Mouse (Mus musculus) v-Abl transformed pro-B cells (cell line): ENCODE data around the gene Tbc1d23.

ENCODE experiments used
- in situ Hi-C, 2 experiments: fragments of 400-800 bp; cut with MboI; formaldehyde crosslinking; loops; one replicate each; pipeline ENCODE4 v1.15.1; 2025; ENCODE audit not compliant: unreplicated experiment in 2 of 2

The Tbc1d23 gene

DNA sequence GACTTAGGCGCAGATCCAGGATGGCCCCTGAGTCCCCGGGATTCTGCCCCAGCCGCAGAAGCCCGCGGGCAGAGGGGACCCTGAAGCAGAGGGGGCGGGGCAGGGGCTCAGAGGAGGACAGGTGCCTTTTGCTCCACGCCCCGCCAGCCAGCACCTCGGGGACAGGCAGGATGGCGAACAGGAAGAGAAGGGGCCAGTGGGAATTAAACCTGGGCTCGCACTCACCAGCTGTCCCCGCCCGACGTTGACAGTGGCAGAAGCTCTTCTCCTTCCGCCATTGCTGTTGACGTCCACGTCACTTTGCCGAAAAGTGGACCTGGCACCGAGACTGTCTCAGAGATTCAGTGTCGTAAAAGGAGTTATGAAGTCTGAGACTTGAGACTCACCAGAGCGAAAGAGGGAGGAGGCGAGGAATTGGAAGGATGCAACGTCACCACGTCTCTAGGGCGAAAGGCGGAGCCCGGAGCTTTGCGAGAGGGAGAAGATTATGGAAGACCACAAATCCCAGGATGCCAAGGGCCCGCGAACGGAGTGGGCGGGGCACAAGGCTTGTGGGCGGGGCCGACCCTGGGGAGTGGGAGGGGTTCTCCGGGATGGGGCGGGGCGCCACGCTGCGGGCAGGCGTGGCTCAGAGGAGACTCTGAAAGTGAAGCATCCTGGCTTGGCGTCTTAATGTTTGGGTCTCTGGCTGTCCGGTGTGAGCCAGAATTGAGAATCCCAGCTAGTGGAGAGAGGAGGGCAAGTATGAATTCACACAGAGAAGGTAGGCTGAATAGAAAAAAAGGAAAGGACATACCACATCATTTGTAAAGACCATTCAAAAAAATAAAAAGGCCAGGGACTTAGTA lies at the start of gene Tbc1d23:
TSS of gene Tbc1d23 (minus strand) at position 416 of the 848 bp plus-strand sequence.
- in situ Hi-C loops = loop anchor here in 1 of 2 experiments (25.0 kb wide), 2 partner anchors 1256 to 1456 kb away; no protein-coding TSS in a partner anchor

DNA sequence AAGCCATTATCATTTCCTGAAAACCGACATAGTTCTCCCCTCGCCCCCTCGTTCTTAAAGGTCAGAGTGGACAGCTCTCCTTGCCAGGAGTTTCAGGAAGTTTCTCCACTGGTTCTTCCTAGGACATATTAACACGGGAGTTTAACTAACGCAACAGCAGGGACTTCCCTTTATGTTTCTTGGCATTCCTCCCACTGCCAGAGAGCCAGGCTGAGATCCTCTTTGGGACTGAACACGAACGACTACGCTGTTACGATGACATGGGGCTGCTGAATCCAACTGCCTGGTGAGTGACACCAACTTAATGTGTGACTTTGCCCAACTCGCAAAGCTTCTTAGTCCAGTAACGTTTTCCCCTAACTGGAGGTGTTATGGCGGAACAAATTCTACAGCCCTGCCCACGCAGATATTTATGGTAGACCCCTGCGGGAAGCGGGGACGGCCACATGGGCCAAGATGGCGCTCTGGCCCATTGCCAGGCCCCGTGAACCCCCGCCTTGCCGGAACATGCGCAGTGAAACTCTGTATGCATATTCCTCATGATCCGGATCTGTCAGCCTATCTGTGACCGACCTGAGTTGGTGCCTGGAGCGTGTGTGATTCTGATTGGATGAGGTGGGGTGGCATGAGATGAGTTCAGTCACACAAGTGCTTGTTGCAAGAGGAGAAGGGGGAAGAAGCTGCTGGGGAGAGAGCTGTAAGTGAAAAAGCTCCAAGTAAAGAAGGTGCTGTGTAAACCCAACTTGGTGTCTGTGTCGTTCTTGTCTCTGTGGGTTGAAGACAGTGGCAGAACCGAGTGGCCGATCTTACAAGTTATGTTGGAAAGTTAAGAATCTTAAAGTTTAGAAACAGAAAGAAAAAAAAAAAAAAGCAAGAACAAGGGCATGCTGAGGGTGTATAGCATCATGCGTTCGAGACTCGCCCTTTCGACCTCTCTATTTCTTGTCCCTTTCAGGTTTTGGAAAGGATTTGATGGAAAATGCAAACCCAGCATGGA lies 49.2 kb upstream of the Tbc1d23 start:
- in situ Hi-C loops = no loop called here

DNA sequence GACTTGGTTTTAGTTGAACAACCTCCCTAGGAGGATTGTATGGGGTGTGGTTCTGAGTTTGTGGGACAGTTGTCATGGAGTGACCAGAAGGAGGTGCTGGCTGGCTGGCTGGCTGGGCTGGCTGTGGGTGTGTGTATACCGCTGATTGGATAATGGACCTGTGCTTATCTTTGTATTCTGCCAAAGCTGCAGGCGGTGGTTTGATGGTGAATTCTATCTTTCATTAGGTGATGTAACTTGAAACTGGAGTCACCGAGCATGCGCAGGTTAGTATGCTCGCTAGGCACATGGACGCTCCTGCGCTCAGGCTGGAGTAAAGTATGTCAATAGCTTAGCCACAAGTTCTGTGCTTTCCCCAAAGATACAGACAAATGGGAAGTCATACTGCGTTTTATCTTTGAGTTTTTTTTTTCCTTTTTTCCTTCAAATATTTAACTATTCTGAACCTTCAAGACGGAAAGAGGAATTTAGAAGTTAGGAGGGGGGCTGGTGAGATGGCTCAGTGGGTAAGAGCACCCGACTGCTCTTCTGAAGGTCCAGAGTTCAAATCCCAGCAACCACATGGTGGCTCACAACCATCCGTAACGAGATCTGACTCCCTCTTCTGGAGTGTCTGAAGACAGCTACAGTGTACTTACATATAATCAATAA lies 47.8 kb upstream of the Tbc1d23 start:
- in situ Hi-C loops = no loop called here

DNA sequence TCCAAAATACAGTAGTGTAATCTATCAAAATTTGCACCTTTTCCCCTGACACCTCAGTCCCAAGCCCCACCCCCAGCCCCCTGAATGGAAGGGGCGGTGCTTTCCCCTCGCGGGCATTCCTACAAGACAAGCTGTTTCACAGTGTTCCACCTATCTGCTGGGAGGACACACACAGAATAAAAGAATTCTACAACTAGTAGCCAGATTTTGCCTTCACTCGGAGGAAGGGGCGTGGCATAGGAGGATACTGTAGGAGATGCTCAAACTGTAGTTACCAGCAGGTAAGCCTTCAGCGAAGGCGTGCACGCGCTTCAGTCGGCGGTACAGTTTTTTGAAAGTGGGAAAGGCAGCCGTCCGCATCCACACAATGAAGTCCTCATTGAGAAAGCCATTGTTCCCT lies 38.4 kb upstream of the Tbc1d23 start:
- in situ Hi-C loops = loop anchor here in 1 of 2 experiments (10.0 kb wide), 1 partner anchor 55 kb away; no protein-coding TSS in a partner anchor

DNA sequence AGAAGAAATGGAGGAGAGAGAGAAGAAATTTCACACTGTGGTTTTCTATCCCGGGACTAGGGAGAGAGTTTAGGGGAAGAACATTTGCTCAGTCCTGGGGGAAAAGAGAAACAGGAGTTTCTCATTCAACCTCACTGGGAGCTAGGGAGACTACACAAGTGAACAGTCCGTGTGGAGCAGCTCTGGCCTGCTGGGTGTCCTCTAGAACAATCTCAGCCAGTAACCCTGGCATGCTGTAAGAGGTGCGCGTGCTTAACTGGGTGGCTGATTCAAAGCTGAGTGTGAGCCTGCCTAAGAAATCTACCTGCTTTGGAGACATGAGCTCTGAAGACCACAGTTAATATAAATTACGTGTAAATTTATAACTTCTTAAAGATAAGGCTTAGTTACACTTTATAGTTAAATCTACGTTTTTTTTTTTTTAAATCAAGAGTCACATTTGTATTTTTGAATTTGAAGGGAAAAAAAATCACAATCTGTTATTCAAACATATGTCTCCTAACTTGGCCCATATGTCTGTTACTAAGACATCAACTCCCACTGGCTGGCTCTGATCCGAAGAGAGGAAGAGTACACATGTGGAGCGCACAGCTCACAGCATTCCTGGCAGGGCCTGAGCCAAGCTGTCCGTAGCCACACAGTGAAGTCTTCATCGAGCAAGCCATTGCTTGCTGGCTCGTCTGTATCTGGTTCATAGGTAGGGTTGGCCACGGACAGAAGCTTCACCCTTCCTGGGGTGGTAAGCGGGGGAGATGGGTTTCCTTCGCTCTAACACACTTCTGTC lies 36.9 kb upstream of the Tbc1d23 start:
- in situ Hi-C loops = loop anchor here in 1 of 2 experiments (10.0 kb wide), 1 partner anchor 57 kb away; no protein-coding TSS in a partner anchor

DNA sequence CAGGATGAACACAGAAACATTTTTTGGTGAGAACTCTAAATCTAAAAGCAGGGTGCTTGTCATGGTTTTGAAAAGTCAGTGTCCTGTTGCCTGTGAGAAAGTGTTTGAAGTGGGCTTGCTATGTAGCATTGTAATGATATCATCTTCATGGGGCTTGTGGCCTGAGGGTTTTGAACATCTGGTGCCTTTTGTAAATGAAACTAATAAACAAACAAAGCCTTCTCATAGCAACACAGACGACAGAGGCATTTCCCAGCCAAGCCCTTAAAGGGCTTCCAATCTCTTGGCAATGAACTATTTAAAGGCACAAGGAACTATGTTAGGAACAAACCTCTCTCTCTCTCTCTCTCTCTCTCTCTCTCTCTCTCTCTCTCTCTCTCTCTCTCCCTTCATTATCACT lies 35.8 kb upstream of the Tbc1d23 start:
- in situ Hi-C loops = loop anchor here in 1 of 2 experiments (10.0 kb wide), 1 partner anchor 58 kb away; no protein-coding TSS in a partner anchor

DNA sequence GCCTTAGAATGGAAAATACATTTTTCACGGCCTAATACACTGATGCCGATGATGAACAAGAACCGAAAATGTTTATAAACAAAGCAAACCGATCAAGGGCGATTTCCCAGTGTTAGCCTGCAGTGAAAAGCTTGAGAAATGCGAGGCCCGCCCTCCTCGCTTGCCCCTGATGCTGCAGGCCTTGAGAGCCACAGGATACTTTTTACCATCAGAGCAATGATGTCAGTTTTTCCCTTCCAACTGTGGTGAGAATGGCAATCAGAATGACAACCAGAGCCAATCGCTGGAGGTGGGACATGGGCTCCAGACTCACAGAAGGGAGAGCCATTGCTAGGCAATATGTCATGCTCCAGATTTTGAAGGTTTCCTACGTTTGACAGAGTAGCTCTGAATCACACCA lies 28.8 kb upstream of the Tbc1d23 start:
- in situ Hi-C loops = loop anchor here in 1 of 2 experiments (10.0 kb wide), 1 partner anchor 65 kb away; no protein-coding TSS in a partner anchor

DNA sequence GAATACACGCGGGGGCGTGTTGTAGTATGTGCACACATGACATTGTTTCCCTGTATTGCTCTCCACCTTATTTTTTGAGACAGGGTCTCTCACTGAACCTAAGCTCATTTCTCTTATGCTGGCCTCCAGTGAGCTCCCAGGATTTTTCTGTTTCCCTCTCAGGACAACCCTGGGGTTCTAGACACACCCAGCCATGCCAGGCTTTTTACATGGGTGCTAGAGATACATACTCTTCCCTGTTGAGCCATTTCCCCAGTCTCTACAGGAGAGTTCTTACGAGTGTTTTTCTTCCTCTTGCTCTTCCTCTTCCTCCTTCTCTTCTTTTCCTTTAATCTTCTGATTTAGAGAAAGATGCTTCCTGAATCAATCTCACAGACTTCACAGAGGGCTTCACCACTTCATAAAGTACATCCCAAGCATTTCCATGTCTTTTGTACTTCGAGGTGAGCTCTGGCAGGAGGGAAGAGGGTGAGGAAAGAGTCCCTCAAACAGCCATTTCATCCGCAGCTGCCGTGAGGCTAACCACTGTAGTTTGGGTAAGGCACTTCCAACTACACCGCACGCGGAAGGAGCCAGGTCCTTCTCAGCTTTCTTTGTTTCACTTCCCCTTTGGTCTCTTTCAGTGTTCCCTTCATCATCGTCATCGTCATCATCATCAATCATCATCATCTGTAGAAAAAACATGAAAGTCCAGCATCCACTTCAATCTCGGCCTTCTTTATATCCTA lies 28.2 kb upstream of the Tbc1d23 start:
- in situ Hi-C loops = loop anchor here in 1 of 2 experiments (10.0 kb wide), 1 partner anchor 65 kb away; no protein-coding TSS in a partner anchor

DNA sequence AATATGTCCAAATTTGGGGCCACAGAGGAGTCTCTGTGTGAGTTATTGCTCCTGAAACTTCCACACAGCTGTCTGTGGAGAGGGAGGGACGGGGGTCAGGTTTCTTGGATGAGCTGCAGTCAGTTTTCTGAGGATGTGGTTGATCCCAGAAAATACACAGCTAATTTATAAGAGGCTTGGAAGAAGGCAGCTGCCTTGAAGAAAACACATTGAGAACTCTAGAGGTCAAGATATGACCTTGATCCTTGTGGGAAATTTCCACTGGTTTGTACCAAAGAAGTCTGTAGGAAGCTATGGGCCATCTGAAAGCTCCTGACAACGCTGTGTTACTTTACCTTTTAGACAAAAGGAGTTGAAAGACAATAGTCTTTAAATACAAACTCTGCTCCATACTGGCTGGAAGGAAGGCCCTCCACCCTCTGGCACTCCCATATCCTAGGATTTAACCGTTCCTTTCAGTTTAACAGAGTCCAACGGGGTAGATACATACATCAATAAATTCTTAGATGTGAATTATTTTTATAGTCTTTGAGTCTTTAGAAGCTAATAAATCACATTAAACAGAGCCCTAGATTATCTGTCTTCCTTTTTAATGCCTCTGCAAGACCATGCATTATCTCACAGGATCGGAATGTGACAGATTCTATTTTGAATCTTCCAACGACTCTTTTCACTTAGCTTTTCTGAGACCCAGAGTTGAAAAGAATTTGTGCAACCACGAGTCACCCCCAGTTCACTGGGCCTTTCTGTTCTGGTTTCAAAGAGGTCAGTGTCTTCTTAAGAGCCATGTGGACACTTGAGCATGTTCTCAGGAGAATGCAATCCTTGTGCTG lies 20.5 kb upstream of the Tbc1d23 start:
- in situ Hi-C loops = no loop called here

DNA sequence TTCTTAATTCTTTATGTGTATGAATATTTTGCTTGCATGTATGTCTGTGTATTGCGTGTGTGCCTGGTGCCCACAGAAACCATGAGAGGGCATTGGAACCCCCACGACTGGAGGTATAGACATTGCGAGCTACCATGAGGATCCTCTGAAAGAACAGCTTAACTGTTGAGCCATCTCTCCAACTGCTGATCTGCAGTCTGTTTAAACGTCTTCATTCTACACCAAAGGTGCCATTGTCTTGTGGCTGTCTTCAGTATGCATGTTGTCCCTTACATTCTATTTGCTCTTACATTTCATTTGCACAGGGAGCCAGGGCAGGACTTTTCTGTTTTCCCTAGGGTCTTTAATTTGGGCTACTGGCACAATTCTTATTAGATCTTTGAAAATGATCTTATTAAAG lies 19.7 kb upstream of the Tbc1d23 start:
- in situ Hi-C loops = no loop called here

DNA sequence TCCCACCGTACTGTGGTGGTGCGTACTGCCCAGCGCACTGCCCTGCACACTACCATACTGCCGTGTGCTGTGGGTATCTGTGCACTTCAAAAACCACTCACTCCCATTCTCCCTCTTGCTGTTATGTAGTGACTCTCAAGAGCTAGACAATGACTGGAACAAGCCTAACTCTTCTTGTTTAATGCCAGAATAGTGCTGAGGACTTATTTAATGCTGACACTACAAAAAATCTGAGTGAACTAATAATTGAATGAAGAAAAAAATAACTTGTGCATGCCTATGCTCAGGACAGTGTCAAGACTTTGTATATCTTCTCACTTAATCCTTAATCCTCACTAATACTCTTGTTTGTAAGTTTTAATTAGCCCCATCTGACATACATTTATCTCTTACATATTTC lies 16.2 kb upstream of the Tbc1d23 start:
- in situ Hi-C loops = loop anchor here (5.0 to 25.0 kb wide), 6 partner anchors 90 to 1440 kb away; no protein-coding TSS in a partner anchor

DNA sequence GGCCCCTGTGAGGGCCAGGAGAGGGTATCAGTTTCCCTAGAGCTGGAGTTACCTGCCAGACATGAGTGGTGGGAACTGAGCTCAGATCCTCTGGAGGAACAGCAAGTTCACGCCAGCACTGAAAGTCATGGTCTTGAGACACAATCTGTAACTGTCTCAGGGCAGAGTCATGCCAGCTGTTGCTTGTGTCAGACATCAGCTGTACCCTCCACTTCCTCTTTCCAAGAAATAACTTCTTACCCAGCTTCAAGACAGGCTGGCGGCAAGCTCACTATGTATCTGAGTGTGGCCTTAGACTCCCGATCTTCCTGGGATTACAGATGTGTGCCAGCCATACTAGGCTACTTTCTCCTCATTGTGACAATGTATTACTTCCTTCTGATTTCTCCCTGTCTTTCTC lies 15.3 kb upstream of the Tbc1d23 start:
- in situ Hi-C loops = loop anchor here (5.0 to 25.0 kb wide), 6 partner anchors 91 to 1441 kb away; no protein-coding TSS in a partner anchor

DNA sequence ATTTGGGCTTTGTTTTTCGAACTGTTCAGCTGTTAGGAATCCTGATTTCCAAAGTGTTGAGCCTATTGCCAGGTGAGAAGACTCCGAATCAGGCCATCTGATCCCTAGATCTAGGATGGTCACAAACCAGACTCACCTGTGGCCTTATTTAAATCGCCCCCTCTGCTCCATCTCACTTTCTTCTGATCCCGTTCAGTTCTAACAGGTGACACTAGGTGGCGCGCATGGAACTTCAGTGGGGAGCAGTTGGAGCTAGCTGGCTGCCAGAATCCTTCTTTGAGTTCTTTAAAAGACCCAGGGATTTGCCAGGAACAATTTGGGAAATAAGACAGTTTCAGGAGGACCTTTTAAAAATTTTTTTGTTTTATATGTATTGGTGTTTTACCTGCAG lies 12.5 kb upstream of the Tbc1d23 start:
- in situ Hi-C loops = loop anchor here in 1 of 2 experiments (10.0 to 25.0 kb wide), 3 partner anchors 491 to 1443 kb away; no protein-coding TSS in a partner anchor

DNA sequence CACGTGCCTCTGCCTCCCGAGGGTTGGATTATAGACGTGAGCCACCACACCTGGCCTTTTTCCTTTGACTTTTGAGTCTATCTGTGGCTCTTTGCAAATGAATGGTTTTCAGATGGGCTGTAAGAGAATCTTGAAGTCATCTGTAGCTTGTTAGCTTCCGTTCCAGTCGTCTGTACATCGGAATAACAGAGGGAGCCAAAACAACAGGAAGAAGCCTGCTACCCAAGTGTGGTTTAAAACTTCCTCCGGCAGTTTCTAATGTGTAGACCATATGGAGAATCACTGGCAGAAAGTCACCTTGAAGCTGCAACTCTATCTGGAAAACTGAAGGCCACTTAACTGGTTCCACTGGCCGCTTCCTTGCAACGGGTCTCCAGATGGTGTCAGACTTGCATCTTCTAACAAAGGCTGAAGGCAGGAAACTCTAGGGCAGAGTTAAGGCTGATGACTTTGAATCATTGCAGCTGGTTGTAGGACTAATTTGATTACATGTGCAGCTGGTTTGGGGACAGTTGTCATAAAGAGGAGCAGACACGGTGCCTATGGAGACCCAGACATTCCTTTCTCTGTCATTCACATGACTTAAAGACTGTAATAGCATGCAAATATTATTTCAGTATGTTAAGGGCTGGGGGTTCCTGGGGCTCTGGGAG lies 12.0 kb upstream of the Tbc1d23 start:
- in situ Hi-C loops = loop anchor here in 1 of 2 experiments (10.0 to 25.0 kb wide), 3 partner anchors 491 to 1444 kb away; no protein-coding TSS in a partner anchor

DNA sequence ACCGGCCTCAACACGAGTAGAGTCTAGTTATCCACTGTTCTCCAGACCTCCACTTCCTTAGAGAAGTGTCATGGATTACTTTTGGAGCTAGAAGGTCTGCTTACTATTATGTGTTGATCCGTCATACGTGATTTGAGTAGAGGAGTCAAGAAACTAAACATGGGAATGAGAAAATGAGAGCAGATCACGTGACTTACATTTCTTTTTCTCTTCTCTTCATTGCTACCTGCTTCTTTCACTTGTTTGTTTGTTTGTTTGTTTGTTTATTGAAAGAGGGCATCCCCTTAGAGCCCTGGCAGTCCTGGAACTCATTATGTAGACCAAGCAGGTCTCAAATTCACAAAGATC lies 11.5 kb upstream of the Tbc1d23 start:
- in situ Hi-C loops = loop anchor here in 1 of 2 experiments (10.0 to 25.0 kb wide), 3 partner anchors 492 to 1444 kb away; no protein-coding TSS in a partner anchor

DNA sequence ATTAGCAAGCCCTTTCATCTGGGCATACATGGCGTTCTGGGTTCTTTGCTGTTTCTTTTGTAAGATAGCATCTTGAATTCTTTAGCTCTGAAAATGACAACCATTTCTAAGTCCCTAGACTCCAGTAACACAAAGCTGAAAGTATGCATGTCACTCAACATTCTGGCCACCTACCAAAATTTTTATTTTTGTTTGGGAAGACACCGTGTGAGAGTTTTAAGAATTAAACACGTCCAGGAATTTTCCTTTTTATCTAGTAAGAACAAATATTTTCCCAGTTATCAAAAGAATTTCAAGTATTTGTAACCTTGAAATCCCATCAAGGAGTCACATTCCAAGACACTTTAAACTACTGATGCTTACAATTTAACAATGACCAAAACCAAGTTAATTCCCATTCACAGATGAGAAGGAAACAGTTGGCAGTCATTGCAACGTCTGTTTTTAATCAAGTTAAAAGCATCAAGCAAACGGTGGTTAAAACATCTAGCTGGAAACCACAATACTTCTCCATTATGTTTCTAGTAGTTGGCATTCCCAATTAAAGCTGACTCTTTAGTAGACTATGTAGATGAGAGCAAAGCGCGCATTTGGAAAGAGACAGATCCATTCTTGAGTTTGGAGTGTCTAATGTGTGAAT lies 4.7 kb upstream of the Tbc1d23 start:
- in situ Hi-C loops = loop anchor here in 1 of 2 experiments (25.0 kb wide), 2 partner anchors 1251 to 1451 kb away; no protein-coding TSS in a partner anchor
